Mouse (Mus musculus): Measurements from ENCODE around the gene Hnrnpa2b1.
"Not testable (repeated sequence)": the region's sequence is repeated elsewhere in the genome, so short reads cannot be mapped to it uniquely, and the experiment has no call there.

Gene Hnrnpa2b1

DNA sequence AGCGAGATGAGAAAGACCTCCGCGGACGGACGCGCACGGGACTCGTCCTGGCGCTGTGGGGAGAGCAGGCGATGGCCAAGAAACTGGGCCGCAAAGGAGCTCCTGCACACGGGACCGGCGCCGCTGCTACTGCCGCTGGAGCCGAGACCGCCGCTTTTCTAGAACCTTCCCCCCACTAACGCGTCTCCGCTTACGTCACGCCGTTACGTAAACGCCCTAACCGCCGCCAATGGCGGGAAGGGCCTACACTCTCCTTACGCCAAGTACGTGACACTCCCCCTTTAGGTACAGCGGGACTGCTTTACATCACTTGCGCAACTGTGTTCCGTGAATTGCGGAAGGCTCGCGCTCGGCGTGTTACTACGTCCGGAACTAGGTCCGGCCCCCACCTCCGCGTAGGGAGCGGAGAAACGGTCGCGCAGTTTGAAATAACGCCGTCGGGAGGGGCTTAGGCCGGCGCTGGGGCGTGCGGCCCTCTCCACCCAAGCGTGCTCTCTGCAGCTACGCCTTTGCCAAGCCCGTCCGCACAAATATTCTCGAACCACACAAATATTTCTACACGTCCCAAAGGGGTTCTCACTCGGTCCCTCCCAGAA lies at the start of gene Hnrnpa2b1:
Hnrnpa2b1 (minus strand) TSS at position 180 of the 596 bp plus-strand sequence.
- DNase-seq (ENCODE audit: low read depth, low spot score) = peak; percentile 100

DNA sequence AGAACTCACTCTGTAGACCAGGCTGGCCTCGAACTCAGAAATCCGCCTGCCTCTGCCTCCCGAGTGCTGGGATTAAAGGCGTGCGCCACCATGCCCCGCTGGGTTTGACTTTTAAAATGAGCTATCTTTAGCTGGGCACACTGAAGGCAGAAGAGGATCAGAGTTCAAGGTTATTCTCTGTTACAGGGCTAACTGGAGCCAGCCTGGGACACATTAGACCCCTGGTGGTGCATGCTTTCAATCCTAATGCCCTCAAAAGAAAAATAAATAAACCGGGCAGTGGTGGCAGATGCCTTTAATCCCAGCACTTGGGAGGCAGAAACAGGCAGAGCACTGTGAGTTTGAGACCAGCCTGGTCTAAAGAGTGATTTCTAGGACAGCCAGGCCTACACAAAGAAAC lies 45.2 kb upstream of the Hnrnpa2b1 start:
- DNase-seq (ENCODE audit: low read depth, low spot score) = no peak

GRCm38 (mm10) chr6:51513745-51514144 lies 44.1 kb upstream of the Hnrnpa2b1 start:
- no peak for DNase-seq (ENCODE audit: low read depth, low spot score)

- no peak for DNase-seq (ENCODE audit: low read depth, low spot score)
Observed at GRCm38 (mm10) chr6:51510946-51511345, 41.3 kb upstream of the Hnrnpa2b1 start.

DNA sequence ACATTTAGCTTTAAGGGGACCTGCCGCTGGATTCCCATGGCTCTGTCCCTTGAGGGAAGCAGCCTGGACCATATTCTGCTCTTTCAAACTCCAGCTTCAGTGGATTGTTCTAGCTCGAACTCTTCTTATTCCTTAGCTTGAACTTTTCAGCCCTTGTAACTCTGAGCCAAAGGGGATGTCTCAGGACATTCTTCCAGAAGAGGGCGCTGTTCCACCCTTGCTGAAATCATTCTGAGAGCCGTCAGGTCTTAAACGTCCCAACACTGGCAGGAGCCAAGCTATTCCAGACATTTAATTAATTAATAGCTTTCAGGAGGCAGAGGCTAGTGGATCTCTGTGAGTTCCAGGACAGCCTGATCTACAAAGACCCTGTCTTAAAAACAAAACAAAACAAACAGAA lies 40.4 kb upstream of the Hnrnpa2b1 start:
- peak; percentile 57 for DNase-seq (ENCODE audit: low read depth, low spot score)

- DNase-seq (ENCODE audit: low read depth, low spot score) = peak; percentile 80
Observed at GRCm38 (mm10) chr6:51508750-51509648, 39.3 kb upstream of the Hnrnpa2b1 start.

DNA sequence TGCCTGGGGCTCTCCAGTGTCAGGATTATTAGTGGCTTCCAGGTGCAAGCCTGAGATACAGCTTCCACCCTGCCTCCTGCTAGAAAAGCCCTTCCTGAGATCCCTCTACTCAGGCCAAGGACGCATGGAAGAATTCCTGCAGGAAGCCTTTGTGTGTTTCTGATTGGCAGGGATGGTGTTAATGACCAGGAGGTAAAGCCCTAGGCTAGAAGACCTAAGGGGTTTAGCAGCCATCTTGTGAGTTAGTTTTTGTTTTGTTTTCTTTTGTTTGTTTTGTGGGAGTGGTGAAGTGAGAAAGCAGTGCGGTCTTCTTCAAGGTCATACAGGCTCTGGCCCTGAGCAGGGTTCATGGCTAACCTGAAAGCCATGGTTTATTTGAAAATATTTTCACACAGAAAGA lies 37.9 kb upstream of the Hnrnpa2b1 start:
- DNase-seq (ENCODE audit: low read depth, low spot score) = no peak

GRCm38 (mm10) chr6:51505671-51506070 lies 36.0 kb upstream of the Hnrnpa2b1 start:
- DNase-seq (ENCODE audit: low read depth, low spot score) = no peak

- DNase-seq (ENCODE audit: low read depth, low spot score) = no peak
Observed at GRCm38 (mm10) chr6:51497321-51498111, 27.8 kb upstream of the Hnrnpa2b1 start.

DNA sequence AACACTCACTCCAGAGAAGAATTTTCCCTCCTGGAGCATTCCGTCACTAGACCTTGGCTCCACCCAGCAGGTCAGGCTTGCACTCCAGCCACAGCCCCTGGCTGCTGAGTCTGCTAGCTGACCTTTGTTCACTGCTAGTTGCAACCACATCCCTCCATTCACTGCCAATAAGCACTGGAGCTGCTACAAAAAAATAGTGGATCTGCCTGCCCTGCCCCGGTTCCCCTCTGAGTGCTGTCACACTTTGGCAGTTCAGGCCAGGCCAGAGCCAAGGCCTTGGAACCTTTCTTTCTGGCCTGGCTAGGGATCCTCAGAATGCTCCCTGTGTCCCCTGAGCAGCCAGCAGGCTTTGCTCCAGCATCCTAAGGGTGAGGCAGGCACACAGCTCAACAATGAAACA lies 20.1 kb upstream of the Hnrnpa2b1 start:
- no peak for DNase-seq (ENCODE audit: low read depth, low spot score)

- no peak for DNase-seq (ENCODE audit: low read depth, low spot score)
Observed at GRCm38 (mm10) chr6:51486731-51487130, 17.0 kb upstream of the Hnrnpa2b1 start.

GRCm38 (mm10) chr6:51486076-51486710 lies 16.5 kb upstream of the Hnrnpa2b1 start:
- no peak for DNase-seq (ENCODE audit: low read depth, low spot score)

DNA sequence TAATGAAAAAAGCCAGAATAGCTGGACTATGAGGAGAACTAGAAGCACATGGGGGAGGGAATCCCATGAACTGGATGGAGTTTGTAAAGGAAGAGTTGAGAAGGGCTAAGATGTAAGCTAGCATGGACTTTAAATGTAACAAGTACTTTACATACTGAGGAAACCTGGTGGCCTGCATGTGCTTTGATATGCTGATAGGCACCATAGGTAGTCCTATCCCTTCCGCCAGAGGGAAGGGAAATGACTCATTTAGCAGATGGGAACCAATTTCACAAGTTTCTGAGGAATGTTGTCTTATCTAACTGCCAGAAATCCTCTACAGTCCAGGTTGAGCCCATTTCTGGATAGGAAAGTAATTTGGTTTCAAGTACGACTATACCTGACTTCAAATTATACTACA lies 16.0 kb upstream of the Hnrnpa2b1 start:
- DNase-seq (ENCODE audit: low read depth, low spot score) = no peak

DNA sequence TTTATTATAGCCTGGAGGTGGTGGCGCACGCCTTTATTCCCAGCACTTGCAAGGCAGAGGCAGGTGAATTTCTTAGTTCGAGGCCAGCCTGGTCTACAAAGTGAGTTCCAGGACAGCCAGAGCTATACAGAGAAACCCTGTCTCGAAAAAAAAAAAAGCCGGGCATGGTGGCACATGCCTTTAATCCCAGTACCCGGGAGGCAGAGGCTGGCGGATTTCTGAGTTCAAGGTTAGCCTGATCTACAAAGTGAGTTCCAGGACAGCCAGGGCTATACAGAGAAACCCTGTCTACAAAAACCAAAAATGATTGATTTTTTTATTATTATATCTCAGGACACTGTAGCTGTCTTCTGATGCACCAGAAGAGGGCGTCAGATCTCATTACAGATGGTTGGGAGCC lies 14.9 kb upstream of the Hnrnpa2b1 start:
- not testable (repeated sequence) for DNase-seq (ENCODE audit: low read depth, low spot score)

DNA sequence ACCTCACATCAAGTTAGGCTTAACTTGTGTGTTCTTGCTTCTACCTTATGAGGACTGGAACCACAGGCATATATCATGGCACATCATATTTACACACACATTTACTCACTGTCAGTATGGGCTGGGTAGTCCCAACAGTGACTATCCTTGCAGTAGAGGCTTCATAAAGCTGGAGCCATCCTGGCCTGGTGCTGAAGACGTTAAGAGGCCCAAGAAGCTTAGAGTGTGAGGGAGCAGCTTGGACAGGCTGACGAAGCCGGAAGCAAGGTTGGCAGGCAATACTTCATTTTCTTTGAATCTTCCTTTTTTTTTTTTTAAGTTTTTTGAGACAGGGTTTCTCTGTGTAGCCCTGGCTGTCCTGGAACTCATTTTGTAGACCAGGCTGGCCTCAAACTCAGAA lies 14.2 kb upstream of the Hnrnpa2b1 start:
- DNase-seq (ENCODE audit: low read depth, low spot score) = no peak

- no peak for DNase-seq (ENCODE audit: low read depth, low spot score)
Observed at GRCm38 (mm10) chr6:51481548-51481947, 11.9 kb upstream of the Hnrnpa2b1 start.

DNA sequence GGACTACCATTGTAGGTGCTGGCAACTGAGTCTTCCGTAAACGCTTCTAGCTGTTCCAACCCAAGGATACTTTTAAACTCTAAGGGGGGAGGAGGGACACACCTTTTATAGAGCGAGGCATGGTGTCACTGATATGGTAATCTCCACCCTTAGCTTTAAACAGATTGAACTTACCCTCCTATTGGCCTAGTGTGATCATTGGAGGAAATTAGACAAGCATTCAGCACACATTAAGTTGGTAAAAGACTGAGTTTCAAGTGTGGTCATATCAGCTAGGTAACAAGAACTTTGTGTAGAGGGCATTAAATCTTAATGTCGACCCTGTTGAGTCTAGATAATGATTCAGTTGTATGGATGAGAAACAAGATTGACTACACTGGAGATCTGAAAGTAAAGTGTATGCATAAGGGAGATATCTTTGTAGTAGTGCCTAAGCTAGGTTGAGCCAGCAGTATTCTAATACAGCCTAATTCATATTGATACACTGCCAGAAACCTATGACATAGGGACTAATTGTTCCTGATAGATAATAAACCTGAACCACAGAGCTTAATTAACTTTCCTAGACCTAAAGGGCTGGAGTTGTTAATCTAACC lies 9.5 kb upstream of the Hnrnpa2b1 start:
- no peak for DNase-seq (ENCODE audit: low read depth, low spot score)

DNA sequence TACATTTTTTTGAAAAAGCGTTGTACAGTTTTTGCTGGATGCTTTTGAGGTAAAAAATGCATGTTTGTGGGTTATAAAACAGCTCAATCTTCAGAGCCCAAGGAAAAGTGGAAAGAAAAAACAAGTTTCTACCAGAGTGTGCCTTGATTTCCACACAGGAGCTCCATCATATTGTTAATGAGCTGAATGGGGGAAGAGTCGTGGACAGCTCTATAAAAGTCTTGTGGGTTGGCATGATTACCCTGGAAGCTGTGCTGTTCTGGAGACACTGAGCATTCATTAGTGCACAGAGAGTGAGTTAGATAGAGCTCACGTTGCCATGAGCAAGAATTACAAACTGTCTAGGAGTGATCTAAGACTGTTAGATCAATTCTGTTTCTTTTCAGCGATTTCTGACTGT lies 2.5 kb upstream of the Hnrnpa2b1 start:
- DNase-seq (ENCODE audit: low read depth, low spot score) = no peak

- DNase-seq (ENCODE audit: low read depth, low spot score) = no peak
Observed at GRCm38 (mm10) chr6:51471782-51472181, 2.1 kb upstream of the Hnrnpa2b1 start.

- DNase-seq (ENCODE audit: low read depth, low spot score) = no peak
Observed at GRCm38 (mm10) chr6:51471179-51471505, 1.4 kb upstream of the Hnrnpa2b1 start.

Measured in forelimb bud, embryonic 11.5 days (tissue).